Mouse (Mus musculus): ENCODE results near the gene Krtap3-3. TPM values are rescaled to one million over a fixed set of nuclear protein-coding genes. Genes with fewer than 3 reads are reported as not detected.
"Not testable (repeated sequence)": the region's sequence is repeated elsewhere in the genome, so short reads cannot be mapped to it uniquely, and the experiment has no call there.

The Krtap3-3 gene
- total RNA-seq (2021) = not detected

DNA sequence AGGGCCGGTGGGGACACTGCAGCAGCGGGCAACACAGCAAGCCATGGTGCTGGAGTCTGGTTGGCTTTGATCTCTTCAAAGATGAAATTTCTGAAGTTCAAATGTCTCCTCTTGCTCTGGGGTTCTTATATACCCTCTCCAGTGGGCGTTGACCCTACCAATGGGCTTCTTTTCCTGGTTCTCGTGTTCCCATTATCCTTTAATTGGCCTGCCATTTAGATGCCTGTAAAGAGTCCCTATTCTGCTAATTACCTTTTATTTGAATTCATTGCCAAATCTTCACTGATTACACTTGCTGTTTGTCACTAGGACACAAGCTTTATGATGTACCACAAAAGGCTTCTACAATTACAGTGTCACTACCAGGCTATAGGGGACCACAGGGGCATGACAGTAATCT, at the start of gene Krtap3-3:
Gene Krtap3-3 (minus strand): TSS at position 101 of the 400 bp plus-strand sequence.
- intact Hi-C loops (cut with DNase I) = no loop called here
- DNase-seq = no peak

DNA sequence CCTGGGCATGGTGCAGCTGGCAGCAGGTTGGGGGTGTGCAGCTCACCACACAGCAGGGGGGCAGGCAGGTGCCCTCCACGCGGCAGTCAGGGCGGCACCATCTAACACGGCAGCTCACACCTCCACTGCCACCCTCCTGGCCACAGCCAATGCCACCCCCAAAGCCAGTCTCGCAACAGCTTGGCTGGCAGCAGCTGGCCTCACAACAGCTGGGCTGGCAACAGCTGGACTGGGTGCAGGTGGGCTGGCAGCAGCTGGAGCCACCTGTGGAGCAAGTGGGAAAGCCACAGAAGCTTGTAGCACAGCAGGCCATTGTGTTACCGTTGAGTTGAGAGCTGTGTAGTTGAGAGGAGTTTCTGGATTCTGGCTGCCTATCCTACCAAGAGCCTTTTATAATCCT, 47.1 kb upstream of the Krtap3-3 start, which contains the start of gene Krtap9-3:
Gene Krtap9-3 (minus strand): TSS at position 364 of the 400 bp plus-strand sequence.
- intact Hi-C loops (cut with DNase I); DNase-seq: not testable (repeated sequence)

DNA sequence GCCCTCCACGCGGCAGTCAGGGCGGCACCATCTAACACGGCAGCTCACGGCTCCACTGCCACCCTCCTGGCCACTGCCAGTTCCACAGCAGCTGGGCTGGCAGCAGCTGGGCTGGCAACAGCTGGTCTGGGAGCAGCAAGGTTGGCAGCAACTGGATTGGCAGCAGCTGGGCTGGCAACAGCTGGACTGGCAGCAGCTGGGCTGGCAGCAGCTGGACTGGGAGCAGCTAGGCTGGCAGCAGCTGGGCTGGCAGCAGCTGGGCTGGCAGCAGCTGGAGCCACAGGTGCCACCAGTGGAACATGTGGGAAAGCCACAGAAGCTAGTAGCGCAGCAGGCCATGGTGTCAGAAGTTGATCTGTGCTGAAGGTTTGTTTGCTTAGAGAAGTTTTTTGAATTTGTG, 40.3 kb upstream of the Krtap3-3 start, which contains the start of gene Krtap1-3:
Gene Krtap1-3 (minus strand): TSS at position 359 of the 400 bp plus-strand sequence.
- no peak for DNase-seq
- intact Hi-C loops (cut with DNase I) = no loop called here

DNA sequence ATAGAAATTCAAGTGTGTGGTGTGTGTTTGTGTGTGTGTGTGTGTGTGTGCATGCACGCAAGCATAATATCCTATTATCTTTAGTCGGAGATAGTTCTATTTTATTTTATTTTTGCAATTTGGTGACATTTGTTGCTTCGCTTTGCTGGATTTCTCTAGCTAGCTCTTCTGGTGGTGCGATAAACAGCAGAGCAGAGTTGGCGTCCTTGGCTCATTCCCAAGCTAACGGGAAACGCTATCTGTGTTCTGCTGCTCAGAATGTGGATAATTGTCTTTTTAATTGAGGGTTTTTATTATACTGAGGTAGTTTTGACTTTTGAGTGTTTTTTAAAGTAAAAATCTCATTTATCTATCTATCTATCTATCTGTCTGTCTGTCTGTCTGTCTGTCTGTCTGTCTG, 34.4 kb upstream of the Krtap3-3 start:
- no peak for DNase-seq
- intact Hi-C loops (cut with DNase I) = no loop called here

DNA sequence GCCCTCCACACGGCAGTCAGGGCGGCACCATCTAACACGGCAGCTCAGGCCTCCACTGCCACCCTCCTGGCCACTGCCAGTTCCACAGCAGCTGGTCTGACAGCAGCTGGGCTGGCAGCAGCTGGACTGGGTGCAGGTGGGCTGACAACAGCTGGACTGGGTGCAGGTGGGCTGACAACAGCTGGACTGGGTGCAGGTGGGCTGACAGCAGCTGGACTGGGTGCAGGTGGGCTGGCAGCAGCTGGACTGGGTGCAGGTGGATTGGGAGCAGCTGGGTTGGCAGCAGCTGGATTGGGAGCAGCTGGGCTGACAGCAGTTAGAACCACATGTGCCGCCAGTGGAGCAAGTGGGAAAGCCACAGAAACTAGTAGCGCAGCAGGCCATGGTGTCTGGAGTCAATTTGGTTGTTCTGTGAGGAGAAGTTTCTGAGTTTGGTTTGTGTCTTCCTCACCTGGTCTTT, 32.6 kb upstream of the Krtap3-3 start, which contains the start of gene Krtap1-4:
Gene Krtap1-4 (minus strand): TSS at position 410 of the 460 bp plus-strand sequence.
- DNase-seq = no peak
- intact Hi-C loops (cut with DNase I) = no loop called here

DNA sequence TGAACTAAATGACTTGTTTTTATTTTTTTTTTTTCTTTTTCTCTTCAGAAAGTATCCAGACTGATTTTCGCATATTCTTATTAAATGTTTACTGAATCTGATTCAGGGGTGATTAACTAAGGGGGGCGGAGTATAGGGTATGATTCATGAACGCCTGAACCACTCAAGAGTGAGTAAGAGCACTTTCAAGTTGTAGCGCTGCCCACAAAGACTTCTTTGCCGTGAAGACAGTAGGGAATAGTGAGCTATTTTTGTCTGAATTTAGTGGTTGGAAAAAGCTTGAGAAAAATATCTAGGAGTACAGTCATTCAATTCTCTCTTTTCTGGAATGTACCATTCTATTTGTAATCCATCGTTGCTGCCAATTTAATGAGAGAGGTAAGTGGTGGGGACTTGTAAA, 30.9 kb upstream of the Krtap3-3 start:
- no peak for DNase-seq
- intact Hi-C loops (cut with DNase I) = no loop called here

DNA sequence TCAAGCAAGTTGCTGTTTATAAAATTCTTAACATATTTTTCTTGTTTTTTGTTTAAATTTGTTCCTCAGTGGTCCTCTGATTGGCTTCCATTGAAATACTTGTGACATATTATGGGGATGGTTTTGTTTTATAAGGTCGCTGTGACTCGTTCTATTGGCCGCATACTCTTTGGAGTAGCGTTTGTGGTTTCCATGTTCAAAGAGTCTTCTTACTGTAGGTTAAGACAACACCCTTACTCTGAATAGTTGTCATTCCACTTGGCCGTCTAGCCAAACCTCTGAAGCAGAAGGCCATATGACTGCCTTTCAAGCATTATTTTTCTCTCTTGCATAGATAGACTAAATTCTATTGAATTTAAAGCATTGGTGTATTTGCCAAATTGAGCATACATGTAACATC, 30.4 kb upstream of the Krtap3-3 start:
- DNase-seq = no peak
- intact Hi-C loops (cut with DNase I) = no loop called here

DNA sequence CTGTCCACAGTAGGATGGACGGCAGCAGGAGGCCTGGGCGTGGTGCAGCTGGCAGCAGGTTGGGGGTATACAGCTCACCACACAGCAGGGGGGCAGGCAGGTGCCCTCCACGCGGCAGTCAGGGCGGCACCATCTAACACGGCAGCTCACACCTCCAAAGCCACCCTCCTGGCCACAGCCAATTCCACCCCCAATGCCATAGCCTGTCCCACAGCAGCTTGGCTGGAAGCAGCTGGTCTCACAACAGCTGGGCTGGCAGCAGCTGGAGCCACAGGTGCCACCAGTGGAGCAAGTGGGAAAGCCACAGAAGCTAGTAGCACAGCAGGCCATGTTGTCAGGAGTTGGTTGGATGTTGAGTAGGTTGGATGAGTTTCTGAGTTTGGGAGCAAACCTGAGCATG, 30.0 kb upstream of the Krtap3-3 start, which contains the start of gene Krtap1-5:
Gene Krtap1-5 (minus strand): TSS at position 381 of the 400 bp plus-strand sequence.
- intact Hi-C loops (cut with DNase I) = no loop called here
- no peak for DNase-seq

DNA sequence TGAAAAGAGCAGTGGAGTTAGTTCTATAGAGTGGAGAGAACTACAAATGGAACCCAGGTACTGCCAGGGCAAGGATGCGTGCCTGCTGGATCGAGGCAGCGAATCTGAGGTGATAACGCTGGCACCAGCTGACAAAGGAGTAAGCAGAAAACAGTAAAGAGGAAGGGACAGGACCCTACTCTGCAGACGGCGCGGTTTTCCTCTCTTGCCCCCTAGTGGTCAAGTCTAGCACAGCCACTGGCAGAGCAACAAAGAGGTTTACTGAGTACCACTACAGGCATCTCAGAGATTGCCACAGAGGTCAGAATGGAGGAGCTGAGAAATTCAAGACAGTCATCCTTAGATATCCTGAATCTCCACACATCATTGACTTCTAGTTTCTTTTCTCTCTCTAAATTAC, 23.4 kb upstream of the Krtap3-3 start:
- intact Hi-C loops (cut with DNase I) = no loop called here
- DNase-seq = peak; percentile 78

DNA sequence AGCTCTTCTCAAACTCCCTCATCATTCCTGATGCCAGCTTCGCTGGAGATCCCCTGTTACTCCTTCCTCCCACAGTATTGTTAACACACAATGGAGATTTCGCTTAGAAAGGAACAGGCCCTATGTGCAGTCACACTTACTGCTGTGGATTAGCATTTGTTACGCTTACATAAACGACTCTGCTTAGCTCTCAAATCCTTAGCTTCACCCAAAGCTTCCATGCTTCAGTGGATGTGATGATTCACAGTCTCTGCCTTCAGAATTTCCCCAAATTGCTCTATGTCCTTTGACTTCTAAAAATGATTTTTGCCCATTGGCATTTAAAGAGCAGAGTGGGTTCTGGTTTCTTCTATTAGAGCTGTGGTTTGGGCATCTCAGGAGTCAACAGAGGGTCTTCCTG, 22.5 kb upstream of the Krtap3-3 start:
- no peak for DNase-seq
- intact Hi-C loops (cut with DNase I) = no loop called here

DNA sequence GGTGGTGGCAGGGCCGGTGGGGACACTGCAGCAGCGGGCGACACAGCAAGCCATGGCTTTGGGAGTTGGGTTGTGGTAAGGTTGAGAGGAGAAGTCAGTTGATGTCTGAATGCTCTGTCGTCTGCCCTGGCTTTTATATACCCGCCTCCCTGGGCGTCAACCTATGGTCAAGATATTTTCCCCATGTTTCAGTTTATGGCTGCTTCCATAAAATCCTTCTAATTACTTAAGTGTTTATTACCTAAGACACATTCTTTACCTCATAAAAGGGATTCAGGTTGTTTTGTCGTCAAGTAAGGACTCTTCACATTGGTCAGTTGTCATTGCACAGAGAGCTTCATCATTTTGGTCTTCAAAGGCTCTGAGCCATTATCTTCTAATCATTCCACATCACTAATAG, 15.9 kb upstream of the Krtap3-3 start, which contains the start of gene Krtap3-1:
Gene Krtap3-1 (minus strand): TSS at position 101 of the 400 bp plus-strand sequence.
- DNase-seq = no peak
- intact Hi-C loops (cut with DNase I) = no loop called here

DNA sequence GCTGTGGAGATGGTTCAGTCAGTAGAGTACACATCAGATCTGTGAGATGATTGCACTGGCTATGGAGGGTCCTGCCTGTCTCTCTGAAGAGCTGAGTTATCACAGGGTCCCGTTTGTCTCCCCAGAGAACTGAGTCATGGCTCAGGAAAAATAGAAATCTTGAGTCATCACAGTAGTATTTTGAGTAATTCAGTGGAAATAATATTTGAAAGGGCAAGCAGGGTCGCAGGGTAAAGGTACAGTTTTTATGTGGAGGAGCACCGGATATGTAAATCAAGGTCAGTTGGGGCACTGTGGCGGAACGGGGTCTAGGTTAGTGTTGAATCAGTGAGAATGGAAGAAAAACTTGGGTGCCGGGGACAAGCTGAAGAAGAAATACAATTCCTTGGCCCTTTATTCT, 11.9 kb upstream of the Krtap3-3 start:
- DNase-seq = no peak
- intact Hi-C loops (cut with DNase I) = no loop called here

DNA sequence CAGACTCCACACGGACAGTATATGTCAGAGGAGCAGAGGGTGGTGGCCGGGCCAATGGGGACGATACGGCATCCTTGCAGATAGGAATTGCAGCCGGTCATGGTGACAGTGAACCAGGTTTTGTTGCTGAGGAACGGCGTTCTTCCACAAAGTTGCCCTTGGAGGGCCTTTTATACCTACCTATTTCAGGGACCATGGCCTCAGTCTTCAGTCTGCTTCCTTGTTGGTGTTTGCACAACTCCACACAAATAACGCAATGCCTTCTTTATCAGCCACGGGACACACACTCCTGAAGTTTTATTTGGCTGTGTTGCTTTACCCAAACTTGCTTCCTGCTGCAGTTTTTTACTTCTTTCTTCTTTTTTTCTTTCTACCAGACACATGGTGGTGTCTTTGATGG, 8.7 kb upstream of the Krtap3-3 start, which contains the start of gene Gm11939:
Gene Gm11939 (minus strand): TSS at position 101 of the 400 bp plus-strand sequence.
- no peak for DNase-seq
- intact Hi-C loops (cut with DNase I) = no loop called here

DNA sequence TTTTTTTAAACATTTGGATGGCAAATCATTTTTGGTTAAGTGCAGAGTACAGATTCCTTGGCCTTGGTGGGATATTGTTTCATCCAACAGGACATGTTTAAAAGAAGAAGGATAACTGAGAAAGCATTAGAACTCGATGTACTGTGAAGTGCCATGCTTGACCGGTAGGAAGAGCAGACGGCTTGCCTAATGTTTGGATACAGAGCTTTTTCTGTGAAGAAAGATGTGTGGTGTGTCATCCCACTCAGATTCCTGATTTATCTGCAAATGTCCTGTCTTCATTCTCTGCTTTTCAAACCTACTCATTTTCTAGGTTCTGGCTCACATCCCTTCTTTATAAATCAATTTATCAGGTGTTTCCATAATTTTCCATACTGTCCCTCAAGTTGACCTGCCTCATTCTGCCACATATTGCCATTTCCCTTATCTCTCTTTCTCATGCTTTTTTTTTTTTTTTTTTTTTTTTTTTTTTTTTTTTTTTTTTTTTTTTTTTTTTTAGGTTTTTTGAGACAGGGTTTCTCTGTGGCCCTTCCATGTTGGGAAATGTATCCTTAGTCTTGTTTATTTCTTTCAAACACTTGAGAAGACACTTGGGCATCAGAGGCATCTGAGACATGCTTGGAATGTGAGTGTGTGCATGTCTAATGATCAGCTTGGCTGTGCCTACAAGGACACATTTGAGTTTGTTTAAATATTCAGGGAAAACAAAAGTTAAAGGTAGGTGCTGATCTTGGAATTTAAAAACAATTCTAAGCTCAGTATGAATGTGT, 7.5 kb upstream of the Krtap3-3 start:
- DNase-seq = no peak
- intact Hi-C loops (cut with DNase I) = no loop called here

DNA sequence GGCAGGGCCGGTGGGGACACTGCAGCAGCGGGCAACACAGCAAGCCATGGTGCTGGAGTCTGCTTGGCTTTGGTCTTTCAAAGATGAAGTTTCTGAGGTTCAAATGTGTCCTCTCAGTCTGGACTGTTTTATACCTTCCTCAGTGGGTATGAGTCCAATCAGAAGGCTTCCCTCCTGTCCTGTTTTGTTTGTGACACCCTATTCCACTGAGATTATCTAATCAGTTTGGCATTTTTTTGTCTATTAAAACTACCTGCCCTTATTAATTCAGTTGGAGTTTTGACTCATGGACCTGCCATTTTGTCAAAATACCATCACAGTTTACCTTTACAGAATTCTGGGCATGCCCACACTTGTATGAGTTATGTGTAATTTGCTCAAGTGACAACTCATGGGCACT, 6.1 kb upstream of the Krtap3-3 start, which contains the start of gene Krtap3-2:
Gene Krtap3-2 (minus strand): TSS at position 101 of the 400 bp plus-strand sequence.
- no peak for DNase-seq
- intact Hi-C loops (cut with DNase I) = no loop called here

DNA sequence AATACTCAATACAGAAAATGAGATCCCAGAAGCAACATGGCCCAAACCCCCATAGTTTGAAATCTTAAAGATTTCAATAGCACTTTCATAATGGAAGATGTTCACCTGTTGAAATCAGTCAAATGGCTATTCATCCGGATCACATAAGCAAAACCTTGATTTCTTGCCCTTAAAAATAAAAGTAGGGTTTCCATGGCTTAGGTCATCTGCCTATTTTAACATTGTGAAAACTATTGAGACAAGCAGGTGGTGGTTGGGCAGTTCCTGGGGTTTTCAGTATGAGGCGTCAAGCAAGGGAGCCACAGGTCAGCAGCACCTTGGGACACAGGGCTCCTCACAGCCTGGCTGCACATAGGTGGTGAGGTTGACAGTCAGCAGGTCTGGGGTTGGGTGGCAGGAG, 5.5 kb upstream of the Krtap3-3 start:
- DNase-seq = no peak
- intact Hi-C loops (cut with DNase I) = no loop called here

DNA sequence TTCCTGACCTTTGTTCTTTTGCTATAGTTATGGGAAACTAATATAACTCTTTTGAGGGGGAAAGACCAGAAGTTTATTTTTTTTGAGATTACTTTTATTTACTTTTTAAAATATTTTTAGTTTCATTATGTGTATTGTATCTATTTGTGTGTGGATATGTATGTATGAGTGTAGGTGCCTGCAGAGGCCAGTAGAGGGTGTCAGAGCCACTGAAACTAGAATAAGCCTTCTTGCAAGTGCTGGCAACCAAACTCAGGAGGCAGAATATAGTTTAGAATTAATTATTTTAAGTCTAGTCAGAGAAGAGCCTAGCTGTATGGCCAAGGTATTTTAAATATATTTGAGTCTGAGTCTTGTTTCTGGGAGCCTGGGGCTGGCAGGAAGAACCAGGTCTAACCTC, 2.8 kb downstream of the Krtap3-3 start:
- DNase-seq = no peak
- intact Hi-C loops (cut with DNase I) = no loop called here

DNA sequence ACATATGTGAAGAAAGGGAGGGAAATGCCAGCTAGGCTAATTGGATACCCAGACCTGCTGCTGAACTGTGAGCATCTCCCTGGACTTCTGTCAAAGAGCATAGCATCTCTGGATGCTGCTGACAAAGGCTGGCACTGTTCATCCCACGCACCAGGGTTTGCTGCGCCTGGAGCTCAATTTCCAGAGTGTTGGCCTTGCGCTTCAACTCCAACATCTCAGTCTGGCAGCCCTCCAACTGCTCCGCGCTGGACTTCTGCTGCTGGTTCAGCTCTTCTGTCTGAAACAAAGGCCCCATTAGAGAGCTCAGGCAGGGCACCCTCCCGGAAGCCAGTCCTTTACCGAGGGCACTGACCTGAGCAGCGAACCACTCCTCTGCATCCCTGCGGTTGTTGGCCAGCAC, 10.9 kb downstream of the Krtap3-3 start:
- peak; percentile 90 for DNase-seq
- intact Hi-C loops (cut with DNase I) = no loop called here

DNA sequence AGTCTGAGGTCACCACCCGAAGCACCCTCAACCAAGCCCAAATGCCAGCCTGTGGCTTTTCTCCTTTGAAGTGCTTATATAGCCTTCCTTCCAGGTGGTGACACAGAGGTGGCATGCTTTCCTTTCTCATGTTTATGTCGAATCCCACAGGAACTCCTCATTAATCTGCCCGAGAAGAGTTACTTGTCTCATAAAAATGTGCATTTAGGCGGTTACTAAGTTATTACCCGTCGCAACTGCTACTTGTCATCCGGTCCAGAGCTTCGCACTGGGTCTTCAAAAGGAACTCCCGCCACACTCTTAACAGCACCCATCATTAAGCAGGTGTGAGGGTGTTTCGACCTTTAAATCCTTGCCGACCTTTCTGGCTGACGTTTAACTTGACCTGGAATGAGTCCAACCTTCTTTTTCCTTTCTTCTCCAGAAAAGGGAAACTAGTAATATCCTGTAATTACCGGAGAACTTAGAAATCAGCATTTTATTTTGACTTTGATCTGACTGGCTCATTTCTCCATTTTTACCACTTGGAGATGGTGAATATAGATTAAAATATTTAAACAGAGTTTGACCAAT, 29.3 kb downstream of the Krtap3-3 start, which contains the start of gene Krt39:
Gene Krt39 (minus strand): TSS at position 51 of the 573 bp plus-strand sequence.
- no peak for DNase-seq
- intact Hi-C loops (cut with DNase I) = no loop called here

DNA sequence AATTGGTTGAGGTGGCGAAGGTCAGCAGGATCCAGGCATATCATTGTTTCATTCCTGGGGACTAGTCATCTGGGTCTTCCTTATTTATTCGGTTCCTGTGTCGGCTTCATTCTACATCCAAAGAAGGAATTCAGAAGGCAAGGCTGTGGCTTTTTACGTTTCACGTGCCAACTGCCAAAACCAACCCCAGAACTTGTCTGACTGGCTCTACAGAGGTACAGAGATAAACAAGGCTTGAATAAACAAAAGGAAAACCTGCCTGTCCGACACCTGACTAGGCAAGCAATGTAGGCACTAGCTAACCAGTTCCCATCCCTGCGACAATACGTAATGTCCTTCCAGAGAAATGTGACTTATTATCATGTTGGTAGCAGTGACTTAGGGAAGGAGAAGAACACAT, 36.6 kb downstream of the Krtap3-3 start:
- no peak for DNase-seq
- intact Hi-C loops (cut with DNase I) = no loop called here

All from left cerebral cortex, postnatal 4 days (tissue).